Mouse (Mus musculus): ENCODE measurements around the gene Pigv.
"Not testable (repeated sequence)": the region's sequence is repeated elsewhere in the genome, so short reads cannot be mapped to it uniquely, and the experiment has no call there.

The Pigv gene

GRCm38 (mm10) chr4:133672845-133673647 is 599 bp upstream of the Pigv start:
- ATAC-seq (ENCODE audit: low TSS enrichment), result peak; percentile 3; the same call in 1 of the 2 replicates

DNA sequence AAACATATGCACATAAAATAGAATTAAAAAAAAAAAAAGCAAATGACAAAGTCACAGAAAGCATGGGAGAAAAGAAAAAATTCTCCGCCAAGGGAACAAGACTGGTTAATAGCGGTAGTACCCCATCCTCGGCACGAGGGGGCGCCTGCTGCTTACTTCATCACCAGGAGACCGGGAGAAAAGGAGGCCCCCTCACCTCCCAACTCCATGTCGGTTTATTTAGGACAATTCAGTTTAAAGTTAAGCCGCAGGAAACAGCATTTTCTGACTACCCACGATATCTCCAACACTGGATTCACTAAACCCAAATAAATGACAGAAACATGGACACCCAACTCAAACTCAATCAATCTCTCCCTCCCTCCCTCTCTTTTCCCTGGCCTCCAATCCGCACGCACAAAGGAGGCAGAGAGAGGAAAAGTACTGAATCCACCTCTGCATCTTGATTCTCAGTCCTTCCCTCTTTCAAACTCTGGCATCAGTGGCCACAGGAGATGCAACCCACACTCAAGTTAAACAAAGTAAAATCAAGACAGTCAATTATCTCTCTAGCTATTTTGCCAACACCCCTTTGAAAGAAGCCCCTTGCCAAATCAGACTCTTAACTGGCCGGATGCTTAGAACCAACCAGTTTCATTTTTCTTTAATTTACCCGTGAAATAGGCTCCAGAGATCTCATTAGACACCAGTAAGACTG is 1.1 kb downstream of the Pigv start:
- ATAC-seq (ENCODE audit: low TSS enrichment), result peak; percentile 28; the same call in 1 of the 2 replicates

DNA sequence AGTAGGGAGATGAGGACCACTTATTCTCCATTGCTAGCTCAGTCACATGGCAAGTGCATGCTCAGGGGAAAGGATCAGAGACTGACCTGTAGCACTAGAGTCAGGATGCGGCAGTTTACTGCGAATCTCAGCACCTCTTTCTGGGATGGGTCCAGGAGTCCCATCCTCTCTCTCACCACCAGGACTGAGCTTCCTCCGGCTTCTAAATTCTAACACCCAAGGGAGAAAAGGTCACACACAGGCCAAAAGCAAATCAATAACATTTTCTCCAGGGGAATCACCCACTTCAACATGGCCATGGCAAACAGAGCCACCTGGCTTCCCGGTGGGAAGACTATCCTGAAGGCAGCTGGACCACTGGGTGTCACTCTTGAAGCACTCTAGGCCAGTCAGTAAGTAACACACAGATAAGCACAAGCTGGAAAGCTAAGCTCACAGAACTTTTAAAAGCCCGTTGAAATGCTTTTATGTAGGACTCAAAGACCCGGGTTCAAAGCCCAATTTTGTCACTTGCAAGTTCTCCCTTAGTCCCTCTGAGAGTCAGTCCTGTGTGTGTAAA is 2.7 kb downstream of the Pigv start:
- ATAC-seq (ENCODE audit: low TSS enrichment), result no peak

DNA sequence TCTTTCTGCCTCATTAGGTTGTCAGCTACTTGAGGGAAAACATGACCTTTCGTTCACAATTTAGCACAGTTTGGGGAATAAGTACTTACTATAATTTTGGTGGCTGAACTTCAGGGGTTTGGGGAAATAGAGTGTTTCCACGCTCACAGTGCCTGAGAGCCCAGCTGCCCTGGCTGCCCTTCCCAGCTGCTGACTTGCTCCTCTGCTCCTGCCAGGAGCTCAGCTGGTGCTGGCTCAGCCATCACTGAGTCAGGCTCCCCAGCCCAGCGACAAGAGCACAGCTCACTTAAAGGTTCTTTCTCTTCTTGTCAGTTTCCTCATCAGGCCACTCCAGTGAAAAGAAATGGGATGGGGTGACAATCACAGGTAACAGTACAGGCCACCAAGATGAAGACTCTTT is 3.9 kb downstream of the Pigv start:
- ATAC-seq (ENCODE audit: low TSS enrichment), result no peak

DNA sequence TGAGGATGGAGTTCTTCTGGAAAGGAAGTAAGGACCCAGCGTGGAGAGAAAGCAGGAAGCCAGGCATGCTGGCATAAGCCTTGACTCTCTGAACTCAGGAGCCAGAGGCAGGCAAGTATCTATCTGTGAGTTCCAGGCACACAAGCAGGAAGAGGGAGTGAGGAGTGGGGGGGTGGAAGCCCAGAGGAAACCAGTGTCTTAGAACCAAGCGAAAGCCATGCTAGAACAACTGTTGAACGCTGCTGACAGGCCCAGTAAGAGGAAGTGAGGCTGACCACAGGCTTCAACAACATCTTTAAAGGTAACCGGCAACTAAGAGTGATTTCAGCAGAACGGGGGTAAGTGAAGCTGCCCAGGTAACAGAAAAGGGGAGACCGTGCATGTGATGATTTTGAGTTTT is 6.2 kb downstream of the Pigv start:
- ATAC-seq (ENCODE audit: low TSS enrichment), result no peak

DNA sequence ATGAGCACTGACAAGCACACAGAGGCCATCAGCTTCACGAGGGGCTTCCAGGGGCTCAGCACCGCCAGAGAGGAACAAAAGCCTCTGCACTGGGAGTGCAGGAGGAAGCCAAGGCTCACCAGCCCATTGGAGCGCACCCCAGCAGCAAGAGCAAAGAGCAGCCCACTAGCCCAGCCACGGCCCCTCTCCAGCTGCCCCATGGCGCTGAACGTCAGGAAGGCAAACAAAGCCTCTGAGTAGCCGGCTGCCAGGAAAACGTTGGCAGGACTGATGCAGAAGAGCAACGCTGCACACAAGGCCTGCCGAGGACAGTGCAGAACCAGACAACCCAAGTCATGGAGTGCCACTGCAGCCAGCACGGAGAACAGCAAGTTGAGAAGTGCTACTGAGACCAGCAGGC is 7.3 kb downstream of the Pigv start:
- no peak for ATAC-seq (ENCODE audit: low TSS enrichment)

DNA sequence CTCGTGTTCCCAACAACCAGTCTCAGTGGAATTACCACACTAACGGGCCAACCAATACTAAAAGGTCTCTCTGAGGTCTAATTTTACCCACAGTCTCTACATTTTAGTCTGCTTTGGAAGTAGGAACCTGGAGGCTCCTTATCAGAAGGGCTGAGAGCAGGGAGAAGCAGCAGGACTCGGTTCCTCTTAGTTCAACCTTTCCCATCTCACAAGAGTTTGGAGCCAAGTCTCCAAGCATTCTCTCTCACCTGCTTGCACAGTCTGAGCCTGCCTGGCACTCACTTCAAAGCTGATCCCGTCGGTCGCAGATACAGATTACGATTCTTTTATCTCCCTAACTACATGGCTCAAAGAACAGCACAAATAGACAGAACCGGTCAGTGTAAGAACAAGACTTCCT is 9.5 kb downstream of the Pigv start:
- no peak for ATAC-seq (ENCODE audit: low TSS enrichment)

DNA sequence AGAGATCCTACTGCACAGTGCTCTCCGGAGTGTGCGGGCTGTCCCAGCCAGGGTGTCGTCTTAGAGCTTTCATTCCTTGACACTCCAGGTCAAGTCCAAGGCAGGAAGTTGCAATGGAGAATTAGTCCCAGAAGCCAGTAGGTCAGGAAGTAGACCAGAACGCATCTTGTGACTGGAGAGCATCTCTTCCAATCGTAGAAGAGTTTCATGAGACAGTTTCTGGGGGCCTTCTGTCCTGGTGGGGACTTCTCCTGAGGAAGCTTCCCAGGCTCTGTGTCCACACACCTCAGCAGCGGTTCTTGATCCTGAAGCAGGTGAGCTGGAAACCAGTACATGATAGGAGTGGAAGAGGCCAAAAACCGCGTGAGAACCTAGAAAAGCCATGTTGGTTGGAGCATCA is 10.0 kb downstream of the Pigv start:
- ATAC-seq (ENCODE audit: low TSS enrichment), result no peak

DNA sequence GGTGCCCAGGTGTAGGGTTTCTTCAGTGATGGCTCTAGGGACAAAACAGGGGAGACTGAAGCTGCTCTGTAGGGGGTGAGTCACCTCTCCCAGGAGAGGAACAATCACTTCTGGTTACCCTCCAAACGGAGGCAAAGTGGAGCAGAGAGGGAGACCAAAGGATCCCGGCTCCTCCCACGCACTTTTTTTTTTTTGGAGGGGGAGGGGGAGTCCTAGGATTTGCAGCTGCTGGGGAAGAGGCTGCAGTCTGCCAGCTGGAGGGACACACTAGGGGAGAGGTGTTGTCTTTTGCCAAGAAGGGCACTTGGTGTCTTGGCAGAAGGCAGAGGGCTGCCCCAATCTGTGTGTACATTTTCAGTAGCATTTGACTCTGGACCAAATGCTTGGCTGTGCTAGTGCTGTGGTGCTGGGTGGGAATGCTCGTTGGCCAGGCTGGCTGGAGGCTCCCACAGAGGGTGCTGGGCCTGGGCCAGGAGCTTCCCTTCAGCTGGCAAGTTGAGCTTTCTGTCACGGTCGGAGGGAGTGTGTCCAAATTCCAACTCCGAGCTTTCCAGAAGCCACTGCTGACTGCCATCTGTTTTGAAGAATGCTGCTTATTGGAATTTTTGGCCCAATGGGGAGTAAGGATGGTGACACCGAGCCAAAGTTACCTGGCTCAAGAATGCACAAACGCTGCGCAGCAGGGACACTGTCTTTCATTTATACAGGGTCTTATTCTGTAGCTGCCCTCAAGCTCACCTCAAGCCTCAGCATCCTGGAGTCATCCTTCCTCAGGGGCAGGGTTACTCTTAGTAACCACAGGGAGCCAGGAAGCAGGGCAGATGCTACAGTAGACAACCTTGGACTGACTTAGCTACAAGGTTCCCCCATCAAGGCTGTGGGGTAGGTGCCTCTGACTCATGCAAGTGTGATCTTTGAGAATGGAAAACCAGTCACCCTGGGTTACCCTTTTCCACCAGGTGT is 12.0 kb downstream of the Pigv start:
- ATAC-seq (ENCODE audit: low TSS enrichment), result peak; percentile 78

GRCm38 (mm10) chr4:133659497-133660192 is 12.8 kb downstream of the Pigv start:
- no peak for ATAC-seq (ENCODE audit: low TSS enrichment)

DNA sequence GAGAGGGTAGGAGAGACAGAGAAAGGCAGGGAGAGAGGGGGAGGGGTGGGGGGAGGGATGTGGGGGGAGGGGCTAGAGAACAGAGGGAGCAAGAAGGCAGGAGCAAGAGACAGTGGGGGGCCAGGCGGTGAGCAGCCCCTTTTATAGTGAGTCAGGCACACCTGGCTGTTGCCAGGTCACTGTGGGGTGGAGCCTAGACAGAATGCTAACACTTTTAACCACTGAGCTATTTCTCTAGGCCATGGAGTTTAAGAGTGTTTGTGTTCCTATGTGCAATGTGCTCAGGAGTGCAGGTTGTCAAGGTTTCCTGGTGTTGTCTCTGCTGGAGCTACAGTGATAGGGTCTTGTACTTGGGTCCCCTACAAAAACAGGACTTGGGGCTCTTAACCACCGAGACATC is 13.7 kb downstream of the Pigv start:
- ATAC-seq (ENCODE audit: low TSS enrichment), result no peak

DNA sequence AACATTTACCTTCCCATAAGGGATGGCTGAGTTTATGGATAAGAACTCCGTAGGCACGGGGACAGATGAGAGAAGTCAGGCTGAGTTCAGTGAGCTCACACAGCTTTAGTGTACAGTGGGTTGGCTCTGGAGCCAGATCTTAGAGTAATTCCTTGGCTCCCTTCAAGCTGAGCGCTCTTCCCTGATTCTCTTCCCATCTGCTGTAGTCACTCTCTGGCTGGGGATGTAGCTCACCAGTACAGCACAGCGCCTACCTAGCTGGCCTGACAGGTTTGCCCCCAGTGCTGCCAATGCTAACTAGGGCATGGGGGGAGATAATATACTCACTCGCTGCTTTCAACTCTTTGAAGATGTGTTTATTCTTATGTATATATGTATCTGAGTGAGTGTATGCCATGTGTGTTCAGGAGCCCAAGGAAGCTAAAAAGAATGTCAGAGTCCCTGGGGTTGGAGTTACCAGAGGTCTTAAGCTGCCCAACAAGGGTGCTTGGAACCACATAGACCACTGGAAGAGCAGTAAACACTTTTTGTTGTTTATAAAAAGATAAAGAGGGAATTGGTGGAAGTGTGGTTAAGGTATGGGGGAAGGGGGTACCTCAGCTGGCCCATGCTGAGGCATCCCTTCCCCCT is 14.5 kb downstream of the Pigv start:
- ATAC-seq (ENCODE audit: low TSS enrichment), result no peak

DNA sequence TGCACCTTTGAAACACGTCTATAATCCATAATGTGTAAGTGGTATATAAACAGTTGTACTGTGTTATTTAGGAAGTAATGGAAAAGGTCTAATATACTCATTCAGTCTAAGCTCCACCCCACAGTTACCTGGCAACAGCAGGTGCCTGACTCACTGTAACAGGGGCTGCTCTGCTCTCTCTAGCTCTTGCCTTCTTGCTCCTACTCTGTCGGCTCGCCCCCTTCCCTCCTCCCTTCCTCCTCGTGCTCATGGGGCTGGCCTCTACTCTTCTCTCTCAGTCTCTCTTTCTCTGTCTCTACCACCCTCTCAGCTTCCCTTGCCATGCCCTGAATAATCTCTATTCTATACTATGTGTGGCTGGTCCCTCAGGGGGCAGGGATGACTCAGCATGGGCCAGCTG is 15.4 kb downstream of the Pigv start:
- ATAC-seq (ENCODE audit: low TSS enrichment), result no peak

GRCm38 (mm10) chr4:133656294-133656693 is 16.2 kb downstream of the Pigv start:
- no peak for ATAC-seq (ENCODE audit: low TSS enrichment)

DNA sequence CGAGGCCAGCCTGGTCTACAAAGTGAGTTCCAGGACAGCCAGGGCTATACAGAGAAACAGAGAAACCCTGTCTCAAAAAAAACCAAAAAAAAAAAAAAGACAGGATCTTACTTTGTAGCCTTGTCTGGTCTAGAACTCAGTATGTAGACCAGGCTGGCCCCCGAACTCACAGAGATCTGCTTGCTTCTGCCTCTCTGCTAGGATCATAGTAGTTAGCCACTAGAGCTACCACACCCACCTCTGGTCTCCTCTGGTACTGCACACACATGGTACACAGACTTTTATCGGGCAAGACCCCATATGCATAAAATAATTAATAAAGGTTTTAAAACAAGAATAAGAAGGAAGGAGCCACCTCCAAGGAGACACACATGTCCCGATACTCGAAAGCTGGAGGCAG is 18.4 kb downstream of the Pigv start:
- ATAC-seq (ENCODE audit: low TSS enrichment), result not testable (repeated sequence)

- no peak for ATAC-seq (ENCODE audit: low TSS enrichment)
Measured at GRCm38 (mm10) chr4:133652746-133653145, 19.7 kb downstream of the Pigv start.

DNA sequence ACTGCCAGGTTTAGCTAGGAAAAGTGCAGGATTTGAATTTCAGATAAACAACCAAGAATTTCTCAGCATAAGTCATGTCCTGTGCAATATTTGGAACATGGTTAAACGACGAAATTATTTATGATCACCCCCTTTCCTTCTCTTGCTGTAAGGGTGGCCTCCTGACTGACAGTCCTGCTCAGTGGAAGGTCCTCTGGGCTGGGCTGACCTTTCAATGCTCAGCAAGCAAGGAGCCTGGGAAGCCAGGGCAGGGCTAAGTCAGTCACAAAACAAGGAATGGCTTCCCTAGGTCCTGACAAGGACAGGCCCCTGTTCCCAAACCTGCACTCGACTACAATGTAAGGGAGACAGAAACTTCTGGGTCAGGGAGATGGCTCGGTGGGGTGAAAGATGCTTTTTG is 20.5 kb downstream of the Pigv start:
- no peak for ATAC-seq (ENCODE audit: low TSS enrichment)

- ATAC-seq (ENCODE audit: low TSS enrichment), result no peak
Measured at GRCm38 (mm10) chr4:133651445-133651844, 21.0 kb downstream of the Pigv start.

DNA sequence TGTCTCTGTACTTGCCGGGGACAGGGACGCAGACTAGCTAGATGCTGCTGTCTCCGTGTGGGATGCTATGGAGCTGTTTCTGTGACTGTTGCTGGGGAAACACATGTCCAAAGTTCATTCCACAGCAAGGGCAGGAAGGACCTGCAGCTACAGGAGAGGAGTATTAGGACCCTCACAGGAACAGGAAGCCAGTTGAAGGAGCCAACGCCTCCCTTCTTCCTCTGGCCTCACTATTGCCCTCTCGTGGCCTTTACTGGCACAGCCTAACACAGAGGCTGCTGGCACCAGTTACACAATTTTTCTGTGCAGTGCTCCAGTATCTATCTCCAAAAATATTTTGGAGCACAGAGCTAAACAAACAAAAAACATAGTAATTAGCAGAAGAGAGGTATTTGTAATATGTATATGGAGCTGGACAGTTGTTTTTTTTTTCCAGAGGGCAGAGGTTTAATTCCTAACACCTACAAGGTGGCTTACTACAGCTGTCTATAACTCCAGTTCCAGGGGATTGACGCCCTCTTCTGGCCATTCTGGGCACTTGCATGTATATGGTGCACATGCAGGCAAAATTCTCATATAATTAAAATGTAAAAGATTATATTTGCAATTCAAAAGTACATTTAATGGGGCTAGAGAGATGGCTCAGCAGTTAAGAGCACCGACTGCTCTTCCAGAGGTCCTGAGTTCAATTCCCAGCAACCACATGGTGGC is 22.3 kb downstream of the Pigv start, which contains the start of gene Zdhhc18:
Zdhhc18 (minus strand) TSS at position 166 of the 711 bp plus-strand sequence.
- ATAC-seq (ENCODE audit: low TSS enrichment), result peak; percentile 84; the same call in 1 of the 2 replicates

DNA sequence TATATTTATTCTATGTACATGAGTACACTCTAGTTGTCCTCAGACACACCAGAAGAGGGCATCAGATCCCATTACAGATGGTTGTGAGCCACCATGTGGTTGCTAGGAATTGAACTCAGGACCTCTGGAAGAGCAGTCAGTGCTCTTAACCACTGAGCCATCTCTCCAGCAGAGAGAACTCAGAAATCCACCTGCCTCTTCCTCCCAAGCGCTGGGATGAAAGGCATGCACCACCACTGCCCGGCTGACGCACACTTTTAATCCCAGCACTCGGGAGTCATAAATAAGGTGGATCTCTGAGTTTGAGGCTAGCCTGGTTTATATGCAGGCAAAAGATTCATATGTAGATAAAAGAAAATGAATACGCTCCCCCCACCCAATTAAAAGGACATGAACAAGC is 23.0 kb downstream of the Pigv start:
- not testable (repeated sequence) for ATAC-seq (ENCODE audit: low TSS enrichment)

All from frontal cortex, adult (tissue).